Mouse (Mus musculus) lung, adult 18-20 months (tissue): ENCODE data around the gene Peak1.

Experiments used
- DNase-seq, 2 experiments: peaks; one replicate each; pipeline ENCODE4 v3.0.0; 2022; ENCODE audit warnings: mixed read lengths in 2 of 2

Peak1 gene

DNA sequence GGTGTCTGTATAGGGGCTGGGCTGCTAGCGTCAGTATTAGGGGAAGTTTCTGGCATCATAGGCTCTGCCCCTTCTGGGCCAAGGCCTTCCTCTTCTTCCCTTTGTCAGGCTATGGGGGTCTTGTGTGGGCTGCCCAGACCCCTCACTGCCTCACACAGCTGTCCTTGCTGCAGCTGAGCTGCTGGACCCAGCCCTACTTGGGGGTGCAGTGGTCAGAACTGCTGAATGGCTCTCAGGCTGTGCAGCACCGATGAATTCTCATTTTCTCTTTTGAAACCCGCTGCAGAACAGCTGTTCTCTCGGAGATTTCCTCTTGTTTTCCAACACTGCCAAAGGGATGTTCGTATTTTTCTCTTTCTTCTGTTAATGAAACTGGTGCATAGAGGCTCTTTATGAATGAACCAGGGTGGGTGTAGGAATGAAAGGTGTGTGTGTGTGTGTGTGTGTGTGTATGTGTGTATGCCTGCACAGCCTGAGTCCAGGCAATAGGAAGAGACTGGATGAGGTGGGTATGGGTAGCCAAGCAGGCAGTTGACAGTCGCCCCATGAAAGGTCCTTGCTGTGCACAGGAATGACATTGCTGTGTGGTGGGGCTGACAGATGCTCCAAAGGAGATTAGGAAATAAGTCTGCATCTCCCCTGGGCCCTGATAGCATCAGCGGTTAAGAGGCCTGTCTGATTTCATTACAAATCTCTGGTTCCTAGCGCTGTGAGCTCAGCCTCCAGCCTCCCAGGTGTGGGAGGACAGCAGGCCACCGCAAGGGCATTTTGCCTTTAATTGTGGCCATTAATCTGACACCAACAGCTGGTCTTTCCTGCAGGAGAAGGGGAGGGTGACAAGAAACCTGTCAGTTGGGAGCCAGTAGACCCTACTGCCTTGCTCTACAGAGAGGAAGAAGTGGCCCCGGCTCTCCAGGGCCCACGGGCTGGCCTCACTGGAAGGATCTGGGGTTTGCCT is 226.1 kb downstream of the Peak1 start:
- no peak for DNase-seq

DNA sequence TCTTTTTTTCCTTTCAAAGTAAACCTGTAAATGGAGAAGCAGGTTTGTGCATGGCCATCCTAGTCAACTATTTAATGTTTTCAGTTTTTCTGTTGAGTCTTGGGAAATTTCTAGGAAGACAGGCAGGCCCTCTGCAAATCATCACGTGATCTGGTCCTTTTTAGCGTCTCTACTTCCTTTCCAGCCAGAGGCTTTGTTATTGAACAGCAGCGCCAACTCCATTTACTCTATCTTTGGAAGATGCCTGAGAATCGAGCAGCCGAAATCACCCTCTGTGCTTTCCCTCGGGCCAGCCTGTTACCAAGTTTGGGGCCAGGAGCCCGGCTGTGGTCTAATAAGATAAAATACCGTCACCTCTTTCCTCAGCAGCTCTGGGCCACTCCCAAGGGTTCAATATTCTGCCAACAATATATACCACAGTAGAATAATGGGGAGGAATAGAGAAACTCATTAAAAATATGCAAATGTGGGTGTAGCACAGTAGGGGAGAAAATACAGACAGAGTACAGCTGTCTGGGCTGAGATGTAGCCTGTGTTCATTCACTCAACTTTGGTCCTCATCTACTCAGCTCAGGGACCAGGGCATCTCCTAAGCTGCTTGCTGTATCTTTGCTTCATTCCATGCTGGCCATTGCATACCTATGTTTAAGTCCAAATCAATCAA is 237.6 kb downstream of the Peak1 start:
- DNase-seq = no peak

DNA sequence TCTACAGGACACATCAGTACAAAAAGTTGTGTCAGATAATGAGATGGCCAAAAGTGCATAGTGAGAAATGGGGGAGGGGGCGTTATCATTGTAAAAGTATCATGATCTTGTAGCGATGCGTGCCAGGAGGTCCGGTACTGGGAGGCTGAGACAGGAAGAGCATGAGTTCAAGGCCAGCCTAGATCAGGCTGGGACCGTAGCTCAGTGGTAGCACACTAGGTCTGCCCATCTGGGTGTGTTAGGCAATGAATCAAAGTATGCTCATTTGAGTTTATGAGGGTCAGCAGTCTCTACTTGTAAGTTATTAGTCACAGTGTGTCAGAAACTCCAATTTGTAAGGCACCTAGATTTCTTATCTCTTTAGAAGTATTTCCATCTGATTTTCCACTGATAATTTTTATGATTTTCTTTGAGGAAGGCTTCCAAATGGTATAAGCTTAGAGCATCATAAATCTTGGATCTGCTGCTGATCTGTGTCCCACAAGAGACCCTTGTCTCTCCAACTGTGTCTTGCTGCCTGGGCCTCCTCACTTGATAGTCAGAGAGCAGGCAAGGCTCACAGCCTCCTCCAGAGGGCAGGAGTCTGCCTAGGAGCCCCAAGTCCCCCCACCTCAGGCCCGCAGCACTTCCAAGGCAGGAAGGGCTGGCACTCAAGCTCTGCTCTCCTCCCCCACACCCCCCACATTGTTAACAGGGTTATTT is 238.3 kb downstream of the Peak1 start:
- DNase-seq = peak in 1 of 2 experiments; percentile 12

DNA sequence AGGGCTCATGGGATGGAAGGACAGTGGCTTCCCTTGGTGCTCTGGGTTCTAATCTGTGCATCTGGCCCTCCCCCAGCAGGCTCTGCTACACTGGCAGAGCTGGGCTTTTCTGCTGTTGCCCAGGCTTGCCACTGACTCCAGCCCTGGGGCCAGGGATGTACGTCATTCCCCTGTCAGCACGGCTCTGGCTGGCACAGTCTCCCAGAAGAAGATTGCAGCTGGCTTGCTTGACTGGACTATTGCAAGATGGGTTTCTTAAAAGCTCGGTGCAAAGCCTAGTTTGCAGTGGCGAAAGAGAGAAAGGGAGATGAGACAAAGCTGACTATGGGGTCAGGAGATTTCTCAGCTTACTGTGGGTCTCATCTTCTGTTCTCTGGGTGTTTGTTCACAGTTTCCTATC is 240.5 kb downstream of the Peak1 start:
- DNase-seq = no peak

DNA sequence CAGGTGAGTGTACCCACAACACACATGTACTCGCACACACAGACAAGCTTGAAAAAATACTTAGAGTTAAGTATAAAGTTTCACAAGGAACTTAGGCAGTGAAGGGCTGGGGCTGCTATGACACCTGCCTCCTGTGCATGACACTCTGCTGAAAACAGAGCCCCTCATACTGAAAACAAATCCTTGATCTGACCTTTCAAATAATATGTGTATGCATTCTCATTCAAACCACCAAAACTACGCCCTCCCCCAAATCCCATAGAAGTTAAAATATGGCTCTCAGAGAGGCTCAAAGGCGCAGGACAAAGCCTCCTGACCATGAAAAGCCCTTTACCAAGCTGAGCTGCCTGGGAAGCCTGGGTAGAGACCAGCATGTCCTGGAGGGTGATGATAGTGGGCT is 242.6 kb downstream of the Peak1 start:
- no peak for DNase-seq

DNA sequence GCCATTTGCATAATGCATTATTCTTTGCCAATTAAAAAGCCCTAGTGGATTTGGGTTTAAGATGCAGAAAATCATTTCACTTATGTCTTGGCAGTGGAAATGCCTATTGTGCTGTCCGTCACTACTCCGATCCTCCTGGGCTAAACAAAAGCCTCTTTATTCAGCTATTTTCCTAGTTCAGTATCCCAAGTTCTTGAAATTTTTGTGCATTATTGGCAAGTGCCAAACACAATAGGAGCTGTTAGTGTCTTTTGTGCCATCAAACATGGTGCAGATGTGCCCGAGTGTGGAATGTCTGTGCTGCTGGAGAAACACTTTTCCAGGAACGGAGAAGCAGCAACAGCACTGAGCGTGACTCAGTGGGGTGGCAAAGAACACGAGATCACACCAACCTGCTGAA is 250.2 kb downstream of the Peak1 start:
- no peak for DNase-seq

DNA sequence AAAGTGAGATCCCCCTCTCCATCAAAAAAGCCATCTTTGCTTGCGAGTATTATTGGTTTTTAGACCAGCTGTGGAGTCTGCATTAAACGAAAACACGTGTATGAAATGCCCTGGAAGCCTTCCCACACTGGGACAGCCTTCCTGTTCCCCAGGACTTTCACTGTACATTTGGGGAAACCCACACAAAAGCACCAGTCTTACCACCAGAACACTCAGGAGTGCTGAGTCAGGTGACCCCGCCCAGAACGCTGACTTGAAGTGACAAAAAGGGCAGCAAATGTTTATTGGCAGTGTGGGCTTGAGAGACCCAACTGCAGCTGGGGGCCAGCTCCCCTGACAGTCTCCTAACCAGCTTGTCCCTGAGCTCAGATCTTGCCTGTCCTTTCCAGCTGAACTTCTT is 251.7 kb downstream of the Peak1 start:
- DNase-seq = no peak

DNA sequence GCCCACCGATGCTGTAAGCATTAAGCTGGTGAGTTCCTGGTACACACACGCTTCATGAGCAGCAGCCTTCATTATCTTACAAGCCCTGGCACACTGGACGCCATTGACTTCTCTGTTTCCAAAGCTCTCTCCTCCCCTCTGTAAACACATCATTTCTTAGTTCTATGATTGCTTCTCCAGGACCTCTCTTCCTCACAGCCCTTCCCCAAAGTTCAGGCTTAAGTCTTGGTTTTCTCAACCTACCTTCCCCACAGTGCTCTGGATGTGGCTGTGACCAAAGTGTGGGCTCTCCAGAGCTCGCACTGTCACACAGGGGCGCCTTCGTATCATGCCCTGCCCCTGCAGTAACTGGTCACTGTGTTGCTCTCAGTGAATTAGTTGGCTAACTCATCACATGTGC is 252.5 kb downstream of the Peak1 start, which contains the start of gene Tspan3:
Gene Tspan3, minus strand, starts transcription at position 101 of the 400 bp plus-strand sequence.
- DNase-seq = no peak

DNA sequence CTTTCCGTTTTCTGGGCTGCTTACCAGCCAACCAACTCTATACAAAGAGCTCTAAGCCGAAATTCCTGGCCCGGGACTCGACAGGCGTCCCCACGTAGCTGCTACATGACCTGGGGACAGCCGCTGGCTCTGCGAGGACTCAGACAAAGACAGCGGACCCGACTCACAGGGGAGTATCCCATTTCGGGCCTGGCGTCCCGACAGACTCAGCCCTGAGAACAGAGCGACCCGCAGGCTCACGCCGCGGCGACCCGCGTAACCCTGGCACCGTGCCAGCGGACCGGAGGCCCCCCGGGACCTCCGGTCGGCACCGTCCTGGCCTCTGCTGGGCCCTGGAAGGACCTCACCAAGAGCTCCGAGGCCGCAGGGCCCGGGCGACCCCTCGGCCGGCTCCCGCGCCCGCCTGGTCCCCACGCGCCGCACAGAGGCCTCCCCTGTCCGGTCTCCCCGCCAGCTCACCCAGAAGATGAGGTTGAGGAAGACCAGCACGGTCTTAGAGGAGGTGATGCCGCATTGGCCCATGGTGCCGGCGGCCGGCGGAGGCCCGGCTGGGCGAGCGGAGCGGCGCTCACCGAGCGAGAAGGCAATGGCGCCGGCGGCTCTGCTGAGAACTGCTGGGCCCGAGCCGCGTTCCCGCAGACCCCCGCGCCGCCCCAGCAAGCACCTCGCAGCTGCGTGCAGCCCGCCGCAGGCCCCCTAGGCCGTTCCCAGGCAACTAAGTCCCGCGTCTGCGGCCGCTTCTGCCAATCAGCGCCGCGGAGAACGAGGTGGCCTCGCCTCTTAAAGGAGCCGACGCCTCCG is 257.3 kb downstream of the Peak1 start:
- DNase-seq = peak; percentile 83 to 85

DNA sequence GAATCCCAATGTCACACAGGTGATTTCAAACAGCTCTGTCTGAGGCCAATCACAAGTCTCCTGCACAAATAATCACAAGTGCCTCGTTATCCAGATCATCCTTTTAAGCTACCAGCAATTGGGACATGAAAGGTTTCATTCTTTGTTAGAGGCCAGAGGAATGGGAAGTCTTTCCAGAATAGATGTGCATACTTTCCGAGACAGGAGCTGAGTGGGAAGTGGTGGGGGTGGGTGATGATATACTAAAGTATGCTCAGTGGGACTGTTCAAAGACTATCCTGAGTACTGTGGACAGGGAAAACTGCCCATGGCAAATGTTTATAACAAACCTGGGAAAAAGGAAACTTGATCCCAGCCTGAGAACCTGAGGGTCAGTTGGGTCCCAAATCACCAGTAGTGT is 258.4 kb downstream of the Peak1 start:
- no peak for DNase-seq

DNA sequence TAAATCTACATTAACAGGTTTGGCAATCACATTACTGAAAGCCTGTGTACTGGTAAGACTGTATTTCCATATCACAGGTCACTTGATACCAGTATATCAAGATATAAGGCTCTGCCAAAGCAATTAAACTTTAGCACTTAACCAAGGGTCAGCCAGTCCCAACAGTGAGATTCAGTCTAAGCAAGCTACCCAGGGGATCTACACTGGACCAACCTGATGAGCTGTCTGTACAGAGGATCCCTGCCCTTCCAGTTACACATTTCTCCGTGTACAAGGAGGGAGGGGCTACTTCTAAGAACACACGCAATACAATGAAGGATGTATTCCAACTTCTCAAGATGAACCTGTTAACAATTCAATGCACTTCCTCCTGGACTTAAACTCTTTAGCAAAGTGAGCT is 259.8 kb downstream of the Peak1 start:
- DNase-seq = no peak

DNA sequence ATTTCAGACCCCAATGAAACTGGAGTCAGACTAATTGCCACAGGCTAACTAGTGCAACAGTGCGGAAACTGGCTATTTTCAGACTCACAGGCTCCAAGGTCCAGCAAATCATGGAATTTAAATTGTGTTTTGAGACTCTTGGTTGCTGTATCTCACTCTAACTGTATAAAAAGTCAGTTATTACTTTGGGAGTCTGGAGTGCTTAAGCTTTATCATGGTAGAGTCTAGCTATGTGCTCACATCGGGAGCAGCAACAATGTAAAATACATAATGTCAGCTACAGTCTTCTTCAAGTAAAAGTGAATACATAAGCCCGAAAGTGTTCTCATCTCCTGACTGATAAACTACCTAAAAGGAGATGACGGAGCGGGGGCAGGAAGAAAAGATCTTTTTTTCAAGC is 263.3 kb downstream of the Peak1 start:
- no peak for DNase-seq

DNA sequence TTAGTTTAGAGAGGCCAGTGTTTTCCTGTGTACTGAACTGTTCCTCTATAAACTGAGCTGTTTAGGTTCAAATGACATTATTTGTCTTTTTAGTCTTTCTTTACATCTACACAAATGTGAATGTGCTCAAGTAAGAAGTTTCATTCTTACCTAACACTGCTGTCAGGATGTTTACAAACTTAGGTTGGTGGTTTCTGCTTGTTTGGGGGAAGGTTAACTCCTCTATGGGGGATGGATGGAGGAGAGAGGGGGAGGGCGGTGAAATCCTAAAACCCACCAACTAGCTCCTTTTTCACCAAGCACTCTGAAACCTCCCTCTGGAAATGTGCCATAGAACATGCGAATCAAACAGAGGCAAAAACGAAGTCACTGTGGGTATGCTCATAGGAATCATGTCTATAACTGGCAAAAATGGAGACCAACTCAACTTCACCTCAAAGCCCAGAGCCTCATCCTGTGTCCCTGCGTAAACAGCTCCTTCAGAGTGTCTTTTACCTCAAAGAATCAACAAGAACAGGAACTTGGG is 265.3 kb downstream of the Peak1 start:
- no peak for DNase-seq

DNA sequence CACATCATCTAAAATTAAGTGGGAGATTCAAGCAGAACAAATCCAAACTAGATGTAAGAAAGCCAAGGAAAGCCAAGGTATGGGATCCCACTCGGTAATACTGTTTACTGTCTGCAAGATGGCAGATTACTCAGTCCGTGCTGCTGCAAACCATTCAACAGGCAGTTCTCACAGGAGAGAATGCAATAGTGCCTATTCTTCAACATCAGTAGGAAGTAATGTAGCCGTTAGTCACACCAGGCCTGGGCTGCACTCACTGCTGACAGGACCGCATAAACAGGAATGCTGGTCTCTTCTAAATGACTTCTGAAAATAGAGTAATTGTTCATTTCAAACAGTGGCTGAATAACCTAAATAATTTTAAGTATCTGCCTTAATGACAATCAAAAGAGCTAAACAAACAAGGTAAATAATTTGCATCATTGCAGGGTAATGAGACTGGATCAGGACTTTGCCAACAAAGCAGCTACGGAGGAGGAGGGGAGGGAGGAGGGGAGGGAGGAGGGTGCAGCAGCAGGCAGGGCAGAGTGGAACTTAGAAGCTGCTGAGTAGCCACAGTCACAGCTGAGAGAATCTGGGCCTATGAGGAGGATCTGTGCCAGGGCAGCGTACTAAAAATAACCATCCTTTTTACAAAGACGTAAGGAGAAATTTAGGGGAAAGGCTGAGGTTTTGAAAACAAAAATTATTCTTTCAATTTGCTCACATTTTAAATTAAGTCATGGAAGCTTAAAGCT is 266.0 kb downstream of the Peak1 start:
- peak; percentile 15 for DNase-seq
